In genomic region chr5:104047200-104048105, GRCm38 (mm10) we compare ENCODE assay signal across 8 mouse cellular contexts. TPM values are rescaled to one million over a fixed set of nuclear protein-coding genes. Genes with fewer than 3 reads are reported as not detected.
A peak's percentile ranks its signal among the peaks of the same experiment; 100 is the strongest.
DNase-seq lines count a peak whose midpoint lies in the region; ATAC-seq and TF ChIP-seq lines count a peak whose summit lies in the region.

No protein-coding gene starts in this region.

- no peaks in the 10 kb centered on the region for H3K27me3 ChIP-seq in embryonic facial prominence, embryonic 13.5 days
- H3K27me3 ChIP-seq in hindbrain, embryonic 14.5 days (ENCODE audit: control insufficient read depth, insufficient read depth, low read length): no peaks in the 10 kb centered on the region
- H3K27me3 ChIP-seq in lung, embryonic 15.5 days: no peaks in the 10 kb centered on the region
- H3K27me3 ChIP-seq in stomach, postnatal 0 days (ENCODE audit: control insufficient read depth, insufficient read depth, low read length): no peaks in the 10 kb centered on the region

- H3K9me3 ChIP-seq in embryonic facial prominence, embryonic 13.5 days: no peaks in the 10 kb centered on the region
- H3K9me3 ChIP-seq in hindbrain, embryonic 14.5 days (ENCODE audit: control insufficient read depth, low read length): no peaks in the 10 kb centered on the region
- no peaks in the 10 kb centered on the region for H3K9me3 ChIP-seq in lung, embryonic 15.5 days
- no peaks in the 10 kb centered on the region for H3K9me3 ChIP-seq in stomach, postnatal 0 days (ENCODE audit: control insufficient read depth, low read length)

- H3K4me1 ChIP-seq in embryonic facial prominence, embryonic 13.5 days: peaks cover 20% of the 10 kb centered on the region
- peaks cover 17% of the 10 kb centered on the region for H3K4me1 ChIP-seq in hindbrain, embryonic 14.5 days (replicated peaks; ENCODE audit: control insufficient read depth, insufficient read depth, low read length)
- peaks cover 16% of the 10 kb centered on the region for H3K4me1 ChIP-seq in lung, embryonic 15.5 days
- no peaks in the 10 kb centered on the region for H3K4me1 ChIP-seq in stomach, postnatal 0 days (replicated peaks; ENCODE audit: control insufficient read depth, insufficient read depth)

- 7% methylated on average over 19 of the region's 19 CpGs for WGBS in embryonic facial prominence, embryonic 13.5 days
- 11% methylated on average over 19 of the region's 19 CpGs for WGBS in hindbrain, embryonic 14.5 days
- 2% methylated on average over 19 of the region's 19 CpGs for WGBS in lung, embryonic 15.5 days
- WGBS in stomach, postnatal 0 days: 2% methylated on average over 19 of the region's 19 CpGs

- no peak for TF ChIP-seq CTCF in stomach, postnatal 0 days (IDR thresholded peaks at IDR 0.05; ENCODE audit: low read depth)

- peak; percentile 8 for ATAC-seq in frontal cortex, adult (ENCODE audit: low TSS enrichment)
- ATAC-seq in CD4-positive, CD25-positive, alpha-beta regulatory T cell, adult 4 months: peak; percentile 9
- ATAC-seq in embryonic facial prominence, embryonic 13.5 days (ENCODE audit: insufficient number of reproducible peaks, insufficient read depth, low FRiP score, low TSS enrichment, low read depth): no peak; the same call in 1 of the 2 replicates
- ATAC-seq in hindbrain, embryonic 14.5 days (ENCODE audit: low FRiP score): no peak; the same call in 1 of the 2 replicates
- peak; percentile 7; the same call in 1 of the 2 replicates for ATAC-seq in lung, embryonic 15.5 days (ENCODE audit: borderline replicate concordance, extremely low read depth, low FRiP score, low TSS enrichment)
- ATAC-seq in stomach, postnatal 0 days (ENCODE audit: low FRiP score, low TSS enrichment): no peak

- DNase-seq in frontal cortex, postnatal 14 days (ENCODE audit: low spot score in 2 of 2): no peak
- DNase-seq in hindbrain, embryonic 14.5 days (ENCODE audit: low spot score): no peak
- DNase-seq in stomach, postnatal 0 days (ENCODE audit: low spot score): no peak
- no peak for DNase-seq in right cerebral cortex, adult 18-20 months

- H3K9ac ChIP-seq in embryonic facial prominence, embryonic 13.5 days: peak overlapping the region; percentile 91
- H3K9ac ChIP-seq in hindbrain, embryonic 14.5 days: peak overlapping the region; percentile 90
- peak overlapping the region; percentile 83 for H3K9ac ChIP-seq in lung, embryonic 15.5 days
- peak overlapping the region; percentile 87 for H3K9ac ChIP-seq in stomach, postnatal 0 days (ENCODE audit: low read length)

- H3K27ac ChIP-seq in embryonic facial prominence, embryonic 13.5 days: peak overlapping the region; percentile 89
- peak overlapping the region; percentile 73 for H3K27ac ChIP-seq in hindbrain, embryonic 14.5 days
- H3K27ac ChIP-seq in lung, embryonic 15.5 days: peak overlapping the region; percentile 88
- peak overlapping the region; percentile 87 for H3K27ac ChIP-seq in stomach, postnatal 0 days (replicated peaks)

- peak overlapping the region; percentile 78 for H3K4me2 ChIP-seq in embryonic facial prominence, embryonic 13.5 days
- peak overlapping the region; percentile 55 for H3K4me2 ChIP-seq in hindbrain, embryonic 14.5 days (replicated peaks)
- peak overlapping the region; percentile 70 for H3K4me2 ChIP-seq in lung, embryonic 15.5 days
- peak overlapping the region; percentile 58 for H3K4me2 ChIP-seq in stomach, postnatal 0 days (replicated peaks; ENCODE audit: low read depth)

- H3K4me3 ChIP-seq in embryonic facial prominence, embryonic 13.5 days: peak overlapping the region; percentile 89
- peak overlapping the region; percentile 86 for H3K4me3 ChIP-seq in hindbrain, embryonic 14.5 days (replicated peaks; ENCODE audit: low read length)
- peak overlapping the region; percentile 96 for H3K4me3 ChIP-seq in lung, embryonic 15.5 days
- H3K4me3 ChIP-seq in stomach, postnatal 0 days (ENCODE audit: low read depth, low read length): peak overlapping the region; percentile 85

- no peak for TF ChIP-seq EP300 in stomach, postnatal 0 days (optimal IDR thresholded peaks at IDR 0.05)

- H3K36me3 ChIP-seq in embryonic facial prominence, embryonic 13.5 days: peaks cover 20% of the 10 kb centered on the region
- peaks cover 20% of the 10 kb centered on the region for H3K36me3 ChIP-seq in hindbrain, embryonic 14.5 days (replicated peaks; ENCODE audit: control insufficient read depth, insufficient read depth)
- peaks cover 19% of the 10 kb centered on the region for H3K36me3 ChIP-seq in lung, embryonic 15.5 days
- H3K36me3 ChIP-seq in stomach, postnatal 0 days (ENCODE audit: control insufficient read depth, insufficient read depth, low read length): peaks cover 5% of the 10 kb centered on the region

RNA-seq across cellular contexts. Expression of gene Nudt9, which starts 1.3 kb away (rescaled TPM):
- polyA plus RNA-seq in CD4-positive, CD25-positive, alpha-beta regulatory T cell, adult 4 months (2017; shearing (Covaris generic)): 10 to 100 TPM; 13.5 to 22.6 TPM
- 63.0 and 64.0 TPM in 2 replicates for polyA plus RNA-seq in embryonic facial prominence, embryonic 13.5 days (2015; fragmentation: Nextera tagmentation; extraction: Ambion mirVana)
- polyA plus RNA-seq in hindbrain, embryonic 14.5 days (2014; fragmentation: Nextera tagmentation; extraction: Ambion mirVana): 63.8 and 67.2 TPM in 2 replicates
- 64.3 and 67.0 TPM in 2 replicates for polyA plus RNA-seq in lung, embryonic 15.5 days (2015; fragmentation: Nextera tagmentation; extraction: Ambion mirVana)
- polyA plus RNA-seq in stomach, postnatal 0 days (2015; fragmentation: Nextera tagmentation; extraction: Ambion mirVana): 53.0 and 57.1 TPM in 2 replicates

RNA-seq across cellular contexts. Expression of gene Hsd17b11, which starts 25.7 kb away (rescaled TPM):
- polyA plus RNA-seq in CD4-positive, CD25-positive, alpha-beta regulatory T cell, adult 4 months (2017; shearing (Covaris generic)): 1 to 10 TPM; 4.3 to 5.2 TPM
- 2.8 and 3.6 TPM in 2 replicates for polyA plus RNA-seq in embryonic facial prominence, embryonic 13.5 days (2015; fragmentation: Nextera tagmentation; extraction: Ambion mirVana)
- 3.3 and 3.5 TPM in 2 replicates for polyA plus RNA-seq in hindbrain, embryonic 14.5 days (2014; fragmentation: Nextera tagmentation; extraction: Ambion mirVana)
- polyA plus RNA-seq in lung, embryonic 15.5 days (2015; fragmentation: Nextera tagmentation; extraction: Ambion mirVana): 4.5 and 4.9 TPM in 2 replicates
- 19.1 and 20.9 TPM in 2 replicates for polyA plus RNA-seq in stomach, postnatal 0 days (2015; fragmentation: Nextera tagmentation; extraction: Ambion mirVana)

RNA-seq across cellular contexts. Expression of gene Gm17660, which starts 30.0 kb away (rescaled TPM):
- polyA plus RNA-seq in CD4-positive, CD25-positive, alpha-beta regulatory T cell, adult 4 months (2017; shearing (Covaris generic)): not detected
- polyA plus RNA-seq in embryonic facial prominence, embryonic 13.5 days (2015; fragmentation: Nextera tagmentation; extraction: Ambion mirVana): not detected in 2 replicates
- not detected in 2 replicates for polyA plus RNA-seq in hindbrain, embryonic 14.5 days (2014; fragmentation: Nextera tagmentation; extraction: Ambion mirVana)
- 0.42 TPM in 1 of 2 replicates, not detected in the other for polyA plus RNA-seq in lung, embryonic 15.5 days (2015; fragmentation: Nextera tagmentation; extraction: Ambion mirVana)
- polyA plus RNA-seq in stomach, postnatal 0 days (2015; fragmentation: Nextera tagmentation; extraction: Ambion mirVana): 0.35 TPM in 1 of 2 replicates, not detected in the other

Comparison
In these comparisons a context has a peak if more than half of its experiments do, and no peak if none do; other contexts are left out.
1. ATAC-seq: peak in frontal cortex, adult (single experiment), CD4-positive, CD25-positive, alpha-beta regulatory T cell, adult 4 months (single experiment) and lung, embryonic 15.5 days (single experiment); none in embryonic facial prominence, embryonic 13.5 days (single experiment), hindbrain, embryonic 14.5 days (single experiment) and stomach, postnatal 0 days (single experiment).
2. Peak in every context shown above with its lines, with median percentiles within 50 percentile points of each other: H3K27ac ChIP-seq, H3K4me2 ChIP-seq, H3K4me3 ChIP-seq and H3K9ac ChIP-seq.